Mouse (Mus musculus) brain, embryonic 14.5 days (tissue): Measurements from ENCODE around the gene Ap1s3. TPM values are rescaled to one million over a fixed set of nuclear protein-coding genes. Genes with fewer than 3 reads are reported as not detected.

Experiments
- DNase-seq: peaks from one replicate; pipeline ENCODE4 v3.0.0-alpha.2; 2011; ENCODE audit warnings: low read depth
- CTCF ChIP-seq: fragments of 200-500 bp; IDR thresholded peaks from 2 replicates; pipeline ENCODE4 v1.5.1; 2012; ENCODE audit warnings: inconsistent platforms, mild to moderate bottlenecking, moderate library complexity, borderline replicate concordance; ENCODE audit not compliant: insufficient read depth, insufficient read length; ENCODE audit errors: extremely low read depth
- POLR2A ChIP-seq: fragments of 200-500 bp; IDR thresholded peaks from 2 replicates; pipeline ENCODE4 v1.6.1; 2012; ENCODE audit warnings: mild to moderate bottlenecking, inconsistent platforms, borderline replicate concordance; ENCODE audit not compliant: poor library complexity, insufficient read depth, insufficient read length, severe bottlenecking; ENCODE audit errors: extremely low read depth
- polyA plus RNA-seq: library from polyadenylated mRNA; depleted of rRNA; stranded (reverse); fragments of >200 nt; gene quantifications from 2 replicates; pipeline ENCODE4 v1.2.3, GENCODE M21; 2012; rRNA removed

Gene Ap1s3
- 1.4 and 1.8 TPM in 2 replicates for polyA plus RNA-seq

GRCm38 (mm10) chr1:79671543-79672337 is at the start of gene Ap1s3:
Ap1s3 (minus strand) TSS chr1:79671972.
- peak; percentile 38 for DNase-seq
- TF ChIP-seq POLR2A, result no peak
- TF ChIP-seq CTCF, result no peak

GRCm38 (mm10) chr1:79714152-79714923 is 42.6 kb upstream of the Ap1s3 start:
- TF ChIP-seq CTCF (no peak), POLR2A (no peak)
- DNase-seq, result no peak

- TF ChIP-seq POLR2A, result no peak
- no peak for TF ChIP-seq CTCF
- DNase-seq, result no peak
Measured at GRCm38 (mm10) chr1:79713081-79713480, 41.3 kb upstream of the Ap1s3 start.

- TF ChIP-seq CTCF, result no peak
- no peak for TF ChIP-seq POLR2A
- DNase-seq, result no peak
Measured at GRCm38 (mm10) chr1:79711147-79712126, 39.7 kb upstream of the Ap1s3 start.

- DNase-seq, result peak; percentile 65
Measured at GRCm38 (mm10) chr1:79710678-79711077, 38.9 kb upstream of the Ap1s3 start.

GRCm38 (mm10) chr1:79710216-79710615 is 38.4 kb upstream of the Ap1s3 start:
- no peak for DNase-seq
- TF ChIP-seq POLR2A, result no peak
- TF ChIP-seq CTCF, result no peak

More at GRCm38 (mm10) chr1:79710678-79711077, 38.9 kb upstream of the Ap1s3 start:
- no peak for TF ChIP-seq CTCF
- TF ChIP-seq POLR2A, result no peak

- no peak for DNase-seq
Measured at GRCm38 (mm10) chr1:79707383-79707782, 35.6 kb upstream of the Ap1s3 start.

GRCm38 (mm10) chr1:79706707-79707106 is 34.9 kb upstream of the Ap1s3 start:
- TF ChIP-seq POLR2A (no peak), CTCF (no peak)
- no peak for DNase-seq

More at GRCm38 (mm10) chr1:79707383-79707782, 35.6 kb upstream of the Ap1s3 start:
- TF ChIP-seq CTCF, result no peak
- no peak for TF ChIP-seq POLR2A

- no peak for DNase-seq
- no peak for TF ChIP-seq CTCF
- no peak for TF ChIP-seq POLR2A
Measured at GRCm38 (mm10) chr1:79704672-79705071, 32.9 kb upstream of the Ap1s3 start.

GRCm38 (mm10) chr1:79703520-79703919 is 31.7 kb upstream of the Ap1s3 start:
- TF ChIP-seq CTCF (no peak), POLR2A (no peak)
- DNase-seq, result no peak
